ENCODE assay signal across 19 mouse cellular contexts in the genomic region with DNA sequence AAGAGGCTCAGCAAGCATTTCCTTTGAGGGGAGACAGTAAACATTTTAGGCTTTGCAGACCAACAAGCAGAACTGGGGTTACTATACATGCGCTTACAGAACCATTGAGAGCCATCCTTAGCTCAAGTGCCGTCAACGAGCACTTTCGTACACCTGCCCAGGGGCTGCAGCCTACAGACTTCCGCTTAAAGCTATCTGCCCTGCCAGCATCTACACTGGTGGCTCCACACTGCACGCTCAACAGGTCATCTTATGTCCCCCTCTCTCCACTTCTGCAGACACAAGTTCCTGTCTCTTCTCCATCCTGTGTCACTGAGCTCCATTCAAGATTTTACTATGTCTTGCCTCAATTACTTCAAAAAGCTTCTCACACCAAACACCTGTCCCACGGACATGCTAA. TPM values are rescaled to one million over a fixed set of nuclear protein-coding genes. Genes with fewer than 3 reads are reported as not detected.
DNase-seq lines count a peak whose midpoint lies in the region; ATAC-seq and TF ChIP-seq lines count a peak whose summit lies in the region.
"Had no signal": no experiment of that assay in that cellular context is flagged by ENCODE, and none has a peak within 500 bp of the region (broad histone marks: within the 10 kb centered on the region; RNA-seq: fewer than 3 reads in every experiment).

No protein-coding gene starts in this region.

- peaks cover 4% of the 10 kb centered on the region; the same call in 1 of the 2 replicates for H3K79me2 ChIP-seq in CH12.LX (replicated peaks; ENCODE audit: control insufficient read depth, extremely low read depth, insufficient read depth, poor library complexity, severe bottlenecking)

- H3K27me3 ChIP-seq in CH12.LX (replicated peaks) = no peaks in the 10 kb centered on the region
- no peaks in the 10 kb centered on the region for H3K27me3 ChIP-seq in hindbrain, embryonic 12.5 days
- H3K27me3 ChIP-seq: embryonic facial prominence, embryonic 12.5 days; forebrain, embryonic 12.5 days had no signal

- H3K9me3 ChIP-seq in CH12.LX (replicated peaks; ENCODE audit: low read length) (peaks cover 7% of the 10 kb centered on the region), ES-E14 (ENCODE audit: control insufficient read depth, insufficient read depth, low read depth, low read length) (no peaks in the 10 kb centered on the region)
- H3K9me3 ChIP-seq in hindbrain, embryonic 12.5 days (replicated peaks) = no peaks in the 10 kb centered on the region
- H3K9me3 ChIP-seq: embryonic facial prominence, embryonic 12.5 days; forebrain, embryonic 12.5 days; heart, embryonic 10.5 days had no signal

- TF ChIP-seq CTCF in CH12.LX (conservative IDR thresholded peaks at IDR 0.05 in 1 of 2, IDR thresholded peaks at IDR 0.05 in 1 of 2; ENCODE audit: low read depth in 2 of 2, low read length in 2 of 2) = no peak

- no peak overlapping the region for H3K4me3 ChIP-seq in CH12.LX (replicated peaks in 1 of 3; ENCODE audit: low read depth in 2 of 3, low read length in 2 of 3, poor library complexity in 1 of 3)
- no peak overlapping the region for H3K4me3 ChIP-seq in ES-E14 (ENCODE audit: insufficient read depth in 1 of 2, low read depth in 1 of 2, low read length in 2 of 2, poor library complexity in 1 of 2, severe bottlenecking in 1 of 2)
- no peak overlapping the region for H3K4me3 ChIP-seq in hindbrain, embryonic 12.5 days
- H3K4me3 ChIP-seq: embryonic facial prominence, embryonic 12.5 days; forebrain, embryonic 12.5 days; heart, embryonic 10.5 days had no signal

- in situ Hi-C loops in CH12.LX (cut with MboI; ENCODE audit: low pct_ligation_motif_present, low pct_unique_long_range_greater_than_20kb, low sequenced_read_pairs) (no loop called here), ES-E14 (cut with MboI; ENCODE audit: low sequenced_read_pairs in 2 of 2, unreplicated experiment in 2 of 2) (no loop called here)

- WGBS in hindbrain, embryonic 12.5 days = 92% methylated on average over 7 of the region's 7 CpGs

- H3K27ac ChIP-seq in CH12.LX (ENCODE audit: insufficient read depth, low read depth) (no peak overlapping the region), ES-E14 (ENCODE audit: insufficient read depth, low read depth, low read length, poor library complexity, severe bottlenecking) (peak overlapping the region; percentile 26; the same call in 1 of the 2 replicates)
- H3K27ac ChIP-seq in hindbrain, embryonic 12.5 days = no peak overlapping the region
- H3K27ac ChIP-seq: embryonic facial prominence, embryonic 12.5 days; forebrain, embryonic 12.5 days; heart, embryonic 10.5 days; hindbrain, embryonic 14.5 days had no signal

- no peak for ATAC-seq in hindbrain, embryonic 12.5 days (ENCODE audit: low FRiP score)
- ATAC-seq: forebrain, embryonic 16.5 days; intestine, postnatal 0 days had no signal

- dilution Hi-C loops in CH12.LX (cut with MboI; ENCODE audit: extremely low pct_ligation_motif_present, extremely low pct_unique_long_range_greater_than_20kb, low sequenced_read_pairs) = no loop called here

- H3K36me3 ChIP-seq in CH12.LX (replicated peaks in 1 of 2; ENCODE audit: control insufficient read depth in 1 of 2, insufficient read depth in 1 of 2, low read length in 1 of 2) (peaks cover 0 to 43% of the 10 kb centered on the region in 2 experiments), ES-E14 (ENCODE audit: control insufficient read depth, insufficient read depth, low read length, poor library complexity, severe bottlenecking) (peaks cover 18% of the 10 kb centered on the region; the same call in 1 of the 2 replicates)
- no peaks in the 10 kb centered on the region for H3K36me3 ChIP-seq in hindbrain, embryonic 12.5 days

- TF ChIP-seq POLR2A in CH12.LX (IDR thresholded peaks at IDR 0.05; ENCODE audit: low read depth, low read length) = no peak

- H3K9ac ChIP-seq in CH12.LX (ENCODE audit: insufficient read depth, low read depth) = no peak overlapping the region
- H3K9ac ChIP-seq in ES-E14 (ENCODE audit: insufficient read depth, low read depth, low read length, poor library complexity, severe bottlenecking) = peak overlapping the region; percentile 13; the same call in 1 of the 2 replicates
- no peak overlapping the region for H3K9ac ChIP-seq in hindbrain, embryonic 12.5 days
- H3K9ac ChIP-seq: embryonic facial prominence, embryonic 12.5 days; forebrain, embryonic 12.5 days; hindbrain, embryonic 14.5 days had no signal

- TF ChIP-seq RAD21 in CH12.LX (IDR thresholded peaks at IDR 0.05; ENCODE audit: low read depth, low read length) = no peak

- H3K4me1 ChIP-seq in CH12.LX (ENCODE audit: control insufficient read depth in 1 of 2, insufficient read depth in 2 of 2) = peaks cover 20 to 92% of the 10 kb centered on the region in 2 experiments
- peaks cover 14 to 22% of the 10 kb centered on the region in 2 experiments for H3K4me1 ChIP-seq in ES-E14 (ENCODE audit: control insufficient read depth in 2 of 2, insufficient read depth in 2 of 2, low read length in 2 of 2, poor library complexity in 1 of 2)
- peaks cover 49% of the 10 kb centered on the region for H3K4me1 ChIP-seq in hindbrain, embryonic 12.5 days

- TF ChIP-seq EP300 in CH12.LX (IDR thresholded peaks at IDR 0.05; ENCODE audit: low read length) = no peak

- peak; percentile 3 for DNase-seq in kidney, adult 18-20 months
- DNase-seq in kidney, postnatal 10 days = no peak
- no peak for DNase-seq in CH12.LX (ENCODE audit: extremely low read depth)
- DNase-seq in ES-E14 (ENCODE audit: low read depth, low spot score) = no peak
- no peak for DNase-seq in retina, embryonic 14.5 days (ENCODE audit: low spot score)
- DNase-seq in spleen, postnatal 10 days (ENCODE audit: low spot score in 2 of 2) = no peak
- DNase-seq: adrenal gland, postnatal 14 days; cerebellum, adult 11-12 months; heart, postnatal 10 days had no signal

- 0 out of 2 replicates have a peak overlapping the region, but pooled peaks have one; percentile 30 for H3K4me2 ChIP-seq in CH12.LX (ENCODE audit: insufficient read depth, low read depth, poor library complexity, severe bottlenecking)
- H3K4me2 ChIP-seq in hindbrain, embryonic 12.5 days (replicated peaks) = no peak overlapping the region
- H3K4me2 ChIP-seq: embryonic facial prominence, embryonic 12.5 days; forebrain, embryonic 12.5 days; hindbrain, embryonic 14.5 days had no signal

TF ChIP-seq in CH12.LX, 34 proteins besides CTCF, POLR2A, EP300 and RAD21 (continues in another document):
- TF ChIP-seq HCFC1 (IDR thresholded peaks at IDR 0.05; ENCODE audit: low read depth, low read length) (no peak), MYC (IDR thresholded peaks at IDR 0.05; ENCODE audit: low read depth, low read length) (no peak), ZMIZ1 (IDR thresholded peaks at IDR 0.05; ENCODE audit: low read depth, low read length) (no peak), JUN (IDR thresholded peaks at IDR 0.05; ENCODE audit: insufficient read depth, low read depth, low read length) (no peak), MAFK (IDR thresholded peaks at IDR 0.05; ENCODE audit: insufficient replicate concordance, low read length) (no peak), POLR2AphosphoS2 (IDR thresholded peaks at IDR 0.05; ENCODE audit: low read depth, low read length) (no peak), TBP (conservative IDR thresholded peaks at IDR 0.05; ENCODE audit: low read depth, low read length) (no peak), MXI1 (IDR thresholded peaks at IDR 0.05; ENCODE audit: low read depth, low read length) (no peak), ZKSCAN1 (IDR thresholded peaks at IDR 0.05; ENCODE audit: borderline replicate concordance, low read depth, low read length) (no peak), PAX5 (IDR thresholded peaks at IDR 0.05; ENCODE audit: low read length) (no peak), JUND (conservative IDR thresholded peaks at IDR 0.05; ENCODE audit: low read depth, low read length) (no peak), ZNF384 (IDR thresholded peaks at IDR 0.05; ENCODE audit: low read depth, low read length) (no peak), UBTF (IDR thresholded peaks at IDR 0.05; ENCODE audit: low read depth, low read length) (no peak), CHD1 (IDR thresholded peaks at IDR 0.05; ENCODE audit: low read depth, low read length) (no peak), MAX (IDR thresholded peaks at IDR 0.05; ENCODE audit: low read length) (no peak)

TF ChIP-seq in ES-E14, 5 proteins besides CTCF, POLR2A, EP300 and RAD21:
- TF ChIP-seq HCFC1 (IDR thresholded peaks at IDR 0.05; ENCODE audit: borderline replicate concordance, insufficient read depth, low read length) = no peak

RNA-seq across cellular contexts. Expression of gene Snx18, which starts 11.0 kb away (rescaled TPM):
- total RNA-seq in CH12.LX (2012; rRNA removed) (9.1 and 9.5 TPM in 2 replicates), CH12.LX (2014; rRNA removed) (11.6 and 12.6 TPM in 2 replicates), ES-E14 (2012; rRNA removed) (45.6 and 47.5 TPM in 2 replicates)
- 6.4 and 7.0 TPM in 2 replicates for polyA plus RNA-seq in CH12.LX (2012; ENCODE audit: insufficient read length, low read depth)
- polyA plus RNA-seq in hindbrain, embryonic 12.5 days (2016; fragmentation: Nextera tagmentation; extraction: Ambion mirVana) = 30.6 and 31.1 TPM in 2 replicates

RNA-seq across cellular contexts. Expression of gene Hspb3, which starts 56.1 kb away (rescaled TPM):
- total RNA-seq in CH12.LX (2012; rRNA removed) (not detected in 2 replicates), CH12.LX (2014; rRNA removed) (not detected in 2 replicates), ES-E14 (2012; rRNA removed) (0.32 TPM in 1 of 2 replicates, not detected in the other)
- polyA plus RNA-seq in CH12.LX (2012; ENCODE audit: insufficient read length, low read depth) = not detected in 2 replicates
- polyA plus RNA-seq in hindbrain, embryonic 12.5 days (2016; fragmentation: Nextera tagmentation; extraction: Ambion mirVana) = 0.76 and 1.6 TPM in 2 replicates
- total RNA-seq: adrenal gland, adult 18-20 months; adrenal gland, postnatal 14 days; hematopoietic stem cell, adult 5-6 weeks; MEL had no signal
